Mouse (Mus musculus): ENCODE measurements around the gene Abtb2. TPM values are rescaled to one million over a fixed set of nuclear protein-coding genes. Genes with fewer than 3 reads are reported as not detected.

Gene Abtb2
- total and polyA plus RNA-seq, 3 experiments: 0.05 TPM; not detected in 2

DNA sequence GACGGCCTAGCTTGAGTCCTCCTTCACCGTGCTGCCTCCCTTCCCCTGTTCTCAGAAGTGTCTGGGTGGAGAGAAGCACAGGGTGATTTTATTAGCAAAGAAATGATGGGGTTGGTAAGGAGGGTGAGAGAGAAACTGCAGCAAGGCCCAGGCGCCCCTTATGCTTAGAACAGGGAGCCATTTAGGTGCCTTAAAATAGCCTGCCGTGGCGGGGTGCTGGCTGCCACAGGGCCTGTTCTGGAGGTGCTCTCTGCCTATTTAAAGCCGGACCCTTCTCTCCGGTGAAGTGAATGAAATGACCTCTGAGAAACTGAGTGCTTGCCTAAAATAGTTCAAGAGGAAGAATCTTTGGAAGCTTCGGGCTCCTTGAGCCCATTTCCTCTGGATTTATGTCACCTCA is 14.6 kb downstream of the Abtb2 start:
- no peaks in the 10 kb centered on the region for H3K36me3 ChIP-seq (replicated peaks)
- H3K27me3 ChIP-seq (ENCODE audit: insufficient read depth, low read length): peaks cover 18% of the 10 kb centered on the region
- ATAC-seq (ENCODE audit: extremely low read depth, insufficient number of reproducible peaks, low FRiP score, poor library complexity, severe bottlenecking) (no peak), DNase-seq (ENCODE audit: low spot score) (no peak)
- no peaks in the 10 kb centered on the region for H3K9me3 ChIP-seq (replicated peaks)
- TF ChIP-seq CTCF (IDR thresholded peaks at IDR 0.05; ENCODE audit: low read depth, low read length) (no peak), POLR2AphosphoS5 (IDR thresholded peaks at IDR 0.05; ENCODE audit: insufficient replicate concordance, low read depth, low read length) (no peak), GATA1 (IDR thresholded peaks at IDR 0.05; ENCODE audit: borderline replicate concordance, low read length) (no peak), GATA2 (IDR thresholded peaks at IDR 0.05; ENCODE audit: borderline replicate concordance, low read depth, low read length) (no peak), TAL1 (conservative IDR thresholded peaks at IDR 0.05; ENCODE audit: low read depth, low read length) (no peak)
- H3K4me3 ChIP-seq (ENCODE audit: low read depth, low read length): no peak overlapping the region
- H3K4me1 ChIP-seq (ENCODE audit: insufficient read depth, low read depth, low read length): no peaks in the 10 kb centered on the region

DNA sequence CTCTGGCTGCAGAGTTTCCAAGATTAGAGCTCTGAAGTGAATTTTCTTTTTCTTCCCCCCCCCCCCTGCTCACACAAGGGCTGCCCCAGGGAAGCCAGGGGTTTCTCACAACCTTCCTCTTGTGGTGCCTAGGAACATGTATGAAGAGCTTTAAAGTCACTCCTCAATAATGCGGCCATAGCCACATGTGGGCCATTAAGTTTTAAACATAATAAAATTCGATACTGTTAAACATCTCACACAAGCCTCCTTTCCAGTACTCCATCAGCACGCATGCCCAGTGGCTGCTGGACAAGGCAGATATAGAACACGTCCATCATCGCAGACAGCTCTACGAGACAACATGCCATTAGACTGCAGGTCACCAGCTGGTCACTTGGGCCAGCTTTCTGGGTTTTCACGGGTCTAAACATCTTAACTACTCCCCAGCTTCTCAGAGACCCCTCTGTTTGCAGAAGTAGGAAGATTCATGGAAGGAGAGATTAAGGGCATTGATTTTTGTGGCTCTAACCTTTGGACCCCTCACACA is 15.3 kb downstream of the Abtb2 start:
- ATAC-seq (ENCODE audit: extremely low read depth, insufficient number of reproducible peaks, low FRiP score, poor library complexity, severe bottlenecking): no peak
- no peak overlapping the region for H3K4me3 ChIP-seq (ENCODE audit: low read depth, low read length)
- no peaks in the 10 kb centered on the region for H3K36me3 ChIP-seq (replicated peaks)
- TF ChIP-seq POLR2AphosphoS5 (IDR thresholded peaks at IDR 0.05; ENCODE audit: insufficient replicate concordance, low read depth, low read length): no peak
- TF ChIP-seq CTCF (IDR thresholded peaks at IDR 0.05; ENCODE audit: low read depth, low read length): no peak
- TF ChIP-seq GATA2 (IDR thresholded peaks at IDR 0.05; ENCODE audit: borderline replicate concordance, low read depth, low read length): no peak
- H3K27me3 ChIP-seq (ENCODE audit: insufficient read depth, low read length): peaks cover 17% of the 10 kb centered on the region
- no peaks in the 10 kb centered on the region for H3K9me3 ChIP-seq (replicated peaks)
- H3K4me1 ChIP-seq (ENCODE audit: insufficient read depth, low read depth, low read length): no peaks in the 10 kb centered on the region
- no peak for DNase-seq (ENCODE audit: low spot score)

DNA sequence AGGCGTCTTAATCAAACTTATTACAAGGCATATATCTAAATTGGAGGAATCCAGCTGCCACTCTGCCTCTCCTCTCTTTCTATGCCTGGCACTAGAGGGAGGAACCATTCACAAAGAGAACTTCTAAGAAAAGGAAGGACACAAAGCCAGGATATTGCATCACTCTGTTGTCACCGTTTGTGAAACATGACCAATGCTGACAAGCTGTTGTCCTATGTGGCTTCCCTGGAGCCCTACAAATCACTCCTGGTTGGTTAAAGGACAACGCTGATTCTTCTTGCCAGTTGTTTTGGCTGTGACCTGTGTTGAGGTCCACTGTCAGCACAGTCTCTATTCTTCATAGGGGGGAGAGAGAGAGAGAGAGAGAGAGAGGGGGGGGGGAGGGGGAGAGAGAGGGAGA is 17.2 kb downstream of the Abtb2 start:
- Histone ChIP-seq H3K36me3 (replicated peaks) (no peaks in the 10 kb centered on the region), H3K4me1 (ENCODE audit: insufficient read depth, low read depth, low read length) (no peaks in the 10 kb centered on the region), H3K4me3 (ENCODE audit: low read depth, low read length) (no peak overlapping the region), H3K27me3 (ENCODE audit: insufficient read depth, low read length) (peaks cover 12% of the 10 kb centered on the region), H3K9me3 (replicated peaks) (no peaks in the 10 kb centered on the region)
- TF ChIP-seq CTCF (IDR thresholded peaks at IDR 0.05; ENCODE audit: low read depth, low read length): no peak
- TF ChIP-seq TAL1 (conservative IDR thresholded peaks at IDR 0.05; ENCODE audit: low read depth, low read length): no peak
- TF ChIP-seq POLR2AphosphoS5 (IDR thresholded peaks at IDR 0.05; ENCODE audit: insufficient replicate concordance, low read depth, low read length): no peak
- TF ChIP-seq GATA2 (IDR thresholded peaks at IDR 0.05; ENCODE audit: borderline replicate concordance, low read depth, low read length): no peak
- TF ChIP-seq GATA1 (IDR thresholded peaks at IDR 0.05; ENCODE audit: borderline replicate concordance, low read length): no peak
- no peak for ATAC-seq (ENCODE audit: extremely low read depth, insufficient number of reproducible peaks, low FRiP score, poor library complexity, severe bottlenecking)
- DNase-seq (ENCODE audit: low spot score): no peak

DNA sequence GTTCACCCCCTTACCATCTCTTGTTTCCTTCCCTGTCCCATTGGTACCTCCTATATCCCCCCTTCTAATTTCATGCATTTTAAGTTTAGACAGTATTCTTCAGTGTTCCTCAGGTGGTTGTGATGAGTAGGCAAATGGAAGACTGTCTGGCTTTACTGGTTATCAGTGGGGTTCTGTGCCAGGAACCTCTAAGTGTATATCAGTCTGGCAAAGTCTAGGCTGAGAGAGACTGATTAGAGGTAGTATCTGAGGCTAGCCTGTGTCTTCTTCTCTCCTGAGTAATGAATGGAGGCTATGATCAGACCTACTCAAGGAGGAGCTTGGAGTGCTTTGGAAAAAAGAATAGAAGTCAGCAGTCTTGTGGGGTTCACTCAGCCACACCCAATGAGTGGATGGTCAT is 18.0 kb downstream of the Abtb2 start:
- ATAC-seq (ENCODE audit: extremely low read depth, insufficient number of reproducible peaks, low FRiP score, poor library complexity, severe bottlenecking): no peak
- Histone ChIP-seq H3K36me3 (replicated peaks) (no peaks in the 10 kb centered on the region), H3K9me3 (replicated peaks) (no peaks in the 10 kb centered on the region), H3K4me1 (ENCODE audit: insufficient read depth, low read depth, low read length) (no peaks in the 10 kb centered on the region), H3K4me3 (ENCODE audit: low read depth, low read length) (no peak overlapping the region), H3K27me3 (ENCODE audit: insufficient read depth, low read length) (peaks cover 12% of the 10 kb centered on the region)
- no peak for DNase-seq (ENCODE audit: low spot score)
- no peak for TF ChIP-seq GATA1 (IDR thresholded peaks at IDR 0.05; ENCODE audit: borderline replicate concordance, low read length)
- no peak for TF ChIP-seq GATA2 (IDR thresholded peaks at IDR 0.05; ENCODE audit: borderline replicate concordance, low read depth, low read length)
- TF ChIP-seq POLR2AphosphoS5 (IDR thresholded peaks at IDR 0.05; ENCODE audit: insufficient replicate concordance, low read depth, low read length): no peak
- TF ChIP-seq TAL1 (conservative IDR thresholded peaks at IDR 0.05; ENCODE audit: low read depth, low read length): no peak

DNA sequence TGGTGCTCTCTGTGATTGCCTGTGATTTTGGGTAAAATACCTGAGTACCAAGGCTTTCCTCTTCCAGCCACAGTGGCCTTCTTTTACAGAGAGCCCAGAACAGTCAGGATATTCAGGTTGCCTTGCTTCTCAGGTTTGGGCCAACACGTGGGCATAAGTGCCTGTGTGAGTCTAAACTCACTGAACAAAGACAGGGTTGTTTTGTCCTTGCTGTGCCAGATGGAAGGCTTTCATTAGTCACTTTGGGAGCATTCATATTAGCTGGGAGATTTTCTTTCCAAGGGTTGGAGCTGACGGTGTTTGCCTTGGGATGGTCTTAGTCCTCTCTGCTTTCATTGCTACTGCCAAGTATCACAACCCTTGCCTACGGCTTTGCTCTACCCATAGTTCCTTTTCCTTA is 20.3 kb downstream of the Abtb2 start:
- Histone ChIP-seq H3K9me3 (replicated peaks) (no peaks in the 10 kb centered on the region), H3K36me3 (replicated peaks) (no peaks in the 10 kb centered on the region), H3K4me1 (ENCODE audit: insufficient read depth, low read depth, low read length) (no peaks in the 10 kb centered on the region), H3K4me3 (ENCODE audit: low read depth, low read length) (no peak overlapping the region), H3K27me3 (ENCODE audit: insufficient read depth, low read length) (peaks cover 6% of the 10 kb centered on the region)
- TF ChIP-seq GATA1 (IDR thresholded peaks at IDR 0.05; ENCODE audit: borderline replicate concordance, low read length): no peak
- TF ChIP-seq CTCF (IDR thresholded peaks at IDR 0.05; ENCODE audit: low read depth, low read length): no peak
- no peak for TF ChIP-seq TAL1 (conservative IDR thresholded peaks at IDR 0.05; ENCODE audit: low read depth, low read length)
- no peak for TF ChIP-seq POLR2AphosphoS5 (IDR thresholded peaks at IDR 0.05; ENCODE audit: insufficient replicate concordance, low read depth, low read length)
- TF ChIP-seq GATA2 (IDR thresholded peaks at IDR 0.05; ENCODE audit: borderline replicate concordance, low read depth, low read length): no peak
- no peak for ATAC-seq (ENCODE audit: extremely low read depth, insufficient number of reproducible peaks, low FRiP score, poor library complexity, severe bottlenecking)
- no peak for DNase-seq (ENCODE audit: low spot score)

DNA sequence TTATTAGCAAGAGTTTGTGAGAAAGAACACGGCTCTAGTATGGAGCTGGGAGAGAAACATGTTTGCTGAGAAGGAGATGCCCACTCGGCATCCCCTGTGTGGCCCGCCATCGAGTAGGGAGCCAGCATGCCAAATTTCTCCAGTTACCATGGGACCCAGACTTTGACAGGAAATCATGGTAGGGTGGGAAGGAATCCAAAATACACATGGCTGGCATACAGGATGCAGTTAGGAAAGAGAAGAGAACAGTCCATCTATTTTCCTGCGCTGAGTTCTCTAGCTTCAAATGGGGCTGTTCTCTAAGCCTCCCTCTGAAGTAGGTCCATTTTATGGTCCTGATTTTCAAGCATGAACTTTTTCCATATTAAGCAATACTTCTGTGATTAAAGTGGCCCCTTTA is 22.7 kb downstream of the Abtb2 start:
- DNase-seq (ENCODE audit: low spot score) (no peak), ATAC-seq (ENCODE audit: extremely low read depth, insufficient number of reproducible peaks, low FRiP score, poor library complexity, severe bottlenecking) (no peak)
- Histone ChIP-seq H3K9me3 (replicated peaks) (no peaks in the 10 kb centered on the region), H3K36me3 (replicated peaks) (no peaks in the 10 kb centered on the region), H3K4me1 (ENCODE audit: insufficient read depth, low read depth, low read length) (no peaks in the 10 kb centered on the region), H3K4me3 (ENCODE audit: low read depth, low read length) (no peak overlapping the region), H3K27me3 (ENCODE audit: insufficient read depth, low read length) (peaks cover 13% of the 10 kb centered on the region)
- TF ChIP-seq POLR2AphosphoS5 (IDR thresholded peaks at IDR 0.05; ENCODE audit: insufficient replicate concordance, low read depth, low read length) (no peak), TAL1 (conservative IDR thresholded peaks at IDR 0.05; ENCODE audit: low read depth, low read length) (no peak)

DNA sequence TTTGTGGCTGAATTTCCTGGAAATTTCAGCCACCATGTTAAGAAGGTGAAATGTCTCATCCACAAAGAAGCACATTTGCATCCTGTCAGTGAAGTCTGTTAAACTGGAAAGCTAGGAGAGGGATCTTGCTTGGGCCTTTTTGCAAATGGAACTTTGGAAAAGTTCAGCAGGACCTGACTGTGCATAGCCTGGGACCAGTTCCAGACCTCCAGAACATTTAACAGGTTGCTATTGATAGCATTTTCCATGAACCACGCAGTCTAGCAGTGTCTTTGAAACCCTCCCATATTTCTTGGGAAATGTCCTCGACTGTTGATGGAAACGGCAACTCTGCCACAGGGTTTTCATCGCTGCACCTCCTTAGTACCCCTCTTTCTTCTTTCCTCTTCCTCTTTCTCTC is 23.3 kb downstream of the Abtb2 start:
- no peak for ATAC-seq (ENCODE audit: extremely low read depth, insufficient number of reproducible peaks, low FRiP score, poor library complexity, severe bottlenecking)
- no peak for DNase-seq (ENCODE audit: low spot score)
- Histone ChIP-seq H3K27me3 (ENCODE audit: insufficient read depth, low read length) (peaks cover 13% of the 10 kb centered on the region), H3K36me3 (replicated peaks) (no peaks in the 10 kb centered on the region), H3K4me3 (ENCODE audit: low read depth, low read length) (no peak overlapping the region), H3K9me3 (replicated peaks) (no peaks in the 10 kb centered on the region), H3K4me1 (ENCODE audit: insufficient read depth, low read depth, low read length) (no peaks in the 10 kb centered on the region)
- no peak for TF ChIP-seq GATA2 (IDR thresholded peaks at IDR 0.05; ENCODE audit: borderline replicate concordance, low read depth, low read length)
- TF ChIP-seq GATA1 (IDR thresholded peaks at IDR 0.05; ENCODE audit: borderline replicate concordance, low read length): no peak
- no peak for TF ChIP-seq CTCF (IDR thresholded peaks at IDR 0.05; ENCODE audit: low read depth, low read length)
- TF ChIP-seq POLR2AphosphoS5 (IDR thresholded peaks at IDR 0.05; ENCODE audit: insufficient replicate concordance, low read depth, low read length): no peak
- TF ChIP-seq TAL1 (conservative IDR thresholded peaks at IDR 0.05; ENCODE audit: low read depth, low read length): no peak
